Mouse (Mus musculus): ENCODE measurements at regions not wholly inside any gene's neighbourhood (a gene's known extent, or its start where the extent isn't known, plus 50 kb on each side); places are given as distances from the start of the nearest gene placed in this dataset.

DNA sequence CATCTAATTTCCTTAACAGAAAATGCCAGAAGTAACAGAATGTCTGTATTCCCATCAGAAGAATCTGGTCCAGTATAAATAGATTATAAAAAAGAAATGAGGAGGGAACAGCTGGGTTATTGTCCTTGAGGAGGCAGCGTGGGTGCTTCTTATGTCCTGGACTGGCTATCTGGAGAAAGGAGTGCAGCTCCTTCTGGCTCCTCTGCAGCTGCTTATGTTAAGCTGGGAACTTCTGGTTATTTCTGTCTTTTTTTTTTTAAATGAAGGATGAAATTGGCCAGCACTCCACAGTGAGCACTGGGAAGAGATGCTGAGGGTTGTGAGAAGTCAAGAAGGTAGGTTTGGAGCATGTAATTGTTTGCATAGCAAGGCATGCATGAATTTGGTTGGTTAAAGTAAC is 441.5 kb downstream of the Ebf1 start:
- intact Hi-C loops (cut with DNase I), result no loop called here
- no peak for DNase-seq

DNA sequence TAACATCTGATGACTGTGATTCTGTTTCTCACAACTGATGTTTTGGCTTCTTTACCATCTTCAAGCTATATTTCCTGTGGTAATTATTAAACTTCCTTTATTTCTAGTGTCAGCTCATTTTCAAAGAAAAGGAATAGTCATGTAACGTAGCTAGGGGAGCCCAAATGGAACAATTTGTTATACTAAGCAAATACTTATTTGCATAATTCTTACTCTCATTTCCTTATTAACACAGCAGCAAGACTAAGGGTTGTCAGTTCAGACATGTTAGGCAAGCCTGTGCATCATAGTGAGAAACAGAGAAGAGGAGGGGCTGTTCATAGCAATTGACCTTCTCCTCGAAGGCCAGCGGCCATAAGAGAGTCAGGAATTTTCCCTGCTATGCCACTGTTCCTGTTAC is 449.5 kb downstream of the Ebf1 start:
- intact Hi-C loops (cut with DNase I), result no loop called here
- DNase-seq, result no peak

GRCm38 (mm10) chr11:45070280-45070679 is 453.2 kb downstream of the Ebf1 start:
- no peak for DNase-seq
- intact Hi-C loops (cut with DNase I), result no loop called here

- intact Hi-C loops (cut with DNase I), result no loop called here
- DNase-seq, result no peak
These were observed 454.1 kb downstream of the Ebf1 start for GRCm38 (mm10) chr11:45071195-45071594.

DNA sequence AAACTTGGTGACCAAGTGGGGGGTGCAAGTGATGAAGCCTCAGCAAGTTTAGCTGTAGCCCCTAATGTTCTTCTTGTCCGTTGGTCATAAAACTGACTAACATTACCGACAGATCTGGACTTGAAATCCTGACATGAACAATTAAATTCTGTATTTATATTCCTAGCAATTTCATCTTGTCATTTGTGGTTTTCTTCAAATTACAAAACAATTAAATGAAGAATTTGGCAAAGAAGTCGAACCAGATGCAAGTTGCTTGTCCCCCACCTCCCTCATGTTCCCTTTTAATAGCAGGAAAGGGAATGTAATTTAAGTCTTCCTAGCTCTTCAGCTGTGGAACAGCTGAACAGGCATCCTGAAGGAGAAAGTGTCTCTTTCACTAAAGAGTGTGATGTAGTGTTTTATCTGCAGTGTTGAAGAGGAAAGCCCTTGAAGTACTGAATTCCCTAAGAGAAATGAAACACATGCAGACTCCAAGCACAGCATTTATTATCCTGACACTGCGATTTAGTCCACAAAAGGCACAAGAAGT is 467.5 kb downstream of the Ebf1 start:
- intact Hi-C loops (cut with DNase I), result no loop called here
- DNase-seq, result no peak

DNA sequence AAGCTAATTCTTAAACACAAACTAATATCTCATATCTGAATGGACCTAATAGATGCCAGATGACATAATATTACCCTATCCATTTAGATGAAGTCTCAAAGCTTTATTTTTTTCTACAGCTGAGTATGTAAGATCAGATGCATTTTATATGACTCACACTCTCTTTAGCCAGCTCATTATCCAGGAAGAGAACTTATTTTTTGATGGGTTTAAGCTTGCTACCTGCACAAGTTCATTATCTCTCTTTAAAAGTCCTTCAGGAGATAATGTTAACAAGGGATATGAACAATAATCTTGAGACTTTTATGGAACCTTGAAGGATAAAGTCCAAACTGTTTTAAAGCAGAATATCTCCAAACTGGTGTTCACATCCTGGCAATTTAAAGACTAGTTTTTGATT is 468.0 kb downstream of the Ebf1 start:
- no peak for DNase-seq
- intact Hi-C loops (cut with DNase I), result no loop called here

- intact Hi-C loops (cut with DNase I), result no loop called here
- DNase-seq, result no peak
These were observed 470.2 kb downstream of the Ebf1 start for GRCm38 (mm10) chr11:45087186-45087915.

DNA sequence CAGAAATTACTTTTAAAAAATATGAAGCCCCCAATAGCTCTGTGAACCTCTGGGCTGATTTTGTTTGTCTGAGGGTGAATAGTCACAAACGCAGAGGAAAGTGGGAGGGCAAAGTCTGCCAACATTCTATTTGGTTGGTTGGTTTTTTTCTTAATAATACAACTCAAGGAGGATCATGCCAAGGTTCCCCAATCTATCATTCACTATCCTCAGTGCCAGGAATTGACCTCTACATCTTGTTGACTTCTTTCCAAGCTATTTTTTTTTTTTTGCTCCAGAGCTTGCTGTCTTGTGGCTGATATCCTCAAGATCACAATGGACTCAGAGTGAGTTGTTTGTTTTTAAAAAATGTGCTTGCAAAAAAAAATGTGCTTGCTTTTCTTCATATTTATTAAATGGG is 471.2 kb downstream of the Ebf1 start:
- DNase-seq, result no peak
- intact Hi-C loops (cut with DNase I), result no loop called here

DNA sequence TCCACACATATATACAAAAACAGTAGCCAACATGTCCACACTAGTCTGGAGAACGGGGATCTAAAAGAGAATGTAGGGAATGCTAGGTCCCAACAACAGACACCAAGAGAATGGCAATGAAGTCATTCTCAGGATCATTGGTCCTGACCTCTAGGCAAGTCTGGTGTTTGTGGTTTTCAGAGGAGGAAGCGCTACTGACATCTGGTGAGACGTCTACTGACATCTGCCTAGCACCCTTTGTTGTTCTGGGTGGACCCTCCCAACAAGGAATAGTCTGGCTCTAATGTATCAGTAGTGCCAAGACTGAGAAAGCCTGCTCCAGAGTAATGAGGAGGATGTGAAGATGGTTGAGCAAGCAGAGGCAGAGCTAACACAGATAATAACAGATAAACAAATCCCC is 472.4 kb downstream of the Ebf1 start:
- intact Hi-C loops (cut with DNase I), result no loop called here
- no peak for DNase-seq

- peak; percentile 41 for DNase-seq
- intact Hi-C loops (cut with DNase I), result no loop called here
These were observed 486.6 kb downstream of the Ebf1 start for GRCm38 (mm10) chr11:45103498-45104336.

GRCm38 (mm10) chr11:45116702-45117101 is 499.6 kb downstream of the Ebf1 start:
- DNase-seq, result no peak
- intact Hi-C loops (cut with DNase I), result no loop called here

GRCm38 (mm10) chr11:45123276-45123675 is 506.2 kb downstream of the Ebf1 start:
- intact Hi-C loops (cut with DNase I), result no loop called here
- no peak for DNase-seq

GRCm38 (mm10) chr11:45136781-45137180 is 519.7 kb downstream of the Ebf1 start:
- no peak for DNase-seq
- intact Hi-C loops (cut with DNase I), result no loop called here

DNA sequence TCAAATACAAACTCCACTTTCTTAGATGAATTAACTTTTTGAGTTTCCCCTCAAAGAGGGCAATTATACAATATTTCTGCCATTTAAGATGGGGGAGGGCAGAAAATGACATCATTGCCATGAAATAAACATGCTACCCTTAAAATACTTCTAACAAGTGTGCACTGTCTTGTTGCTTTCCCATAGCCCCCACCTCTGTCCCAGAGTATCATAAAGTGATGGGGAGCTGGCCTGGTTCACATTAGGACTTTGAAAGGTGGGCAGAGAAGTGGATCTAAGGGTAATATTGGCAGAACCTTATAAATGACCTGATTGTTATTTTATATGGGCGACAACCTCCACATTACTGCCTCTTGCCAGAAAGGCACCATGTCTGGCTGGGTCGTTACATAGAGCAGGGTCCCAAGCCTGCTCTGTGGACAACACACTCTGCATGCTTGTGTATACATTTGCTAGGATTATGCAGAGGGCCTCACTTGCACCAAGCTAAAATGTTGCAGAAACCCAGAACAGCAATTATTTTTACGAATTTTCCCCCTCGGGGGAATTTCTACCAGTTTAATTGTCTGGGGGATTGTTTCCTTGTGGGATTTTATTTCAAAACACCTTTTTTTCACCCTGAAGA is 521.3 kb downstream of the Ebf1 start:
- intact Hi-C loops (cut with DNase I), result no loop called here
- DNase-seq, result no peak

- intact Hi-C loops (cut with DNase I), result no loop called here
- DNase-seq, result no peak
These were observed 523.4 kb downstream of the Ebf1 start for GRCm38 (mm10) chr11:45140490-45140889.

GRCm38 (mm10) chr11:45154070-45154469 is 537.0 kb downstream of the Ebf1 start:
- intact Hi-C loops (cut with DNase I), result no loop called here
- no peak for DNase-seq

GRCm38 (mm10) chr11:45154497-45154896 is 537.4 kb downstream of the Ebf1 start:
- intact Hi-C loops (cut with DNase I), result no loop called here
- DNase-seq, result no peak

DNA sequence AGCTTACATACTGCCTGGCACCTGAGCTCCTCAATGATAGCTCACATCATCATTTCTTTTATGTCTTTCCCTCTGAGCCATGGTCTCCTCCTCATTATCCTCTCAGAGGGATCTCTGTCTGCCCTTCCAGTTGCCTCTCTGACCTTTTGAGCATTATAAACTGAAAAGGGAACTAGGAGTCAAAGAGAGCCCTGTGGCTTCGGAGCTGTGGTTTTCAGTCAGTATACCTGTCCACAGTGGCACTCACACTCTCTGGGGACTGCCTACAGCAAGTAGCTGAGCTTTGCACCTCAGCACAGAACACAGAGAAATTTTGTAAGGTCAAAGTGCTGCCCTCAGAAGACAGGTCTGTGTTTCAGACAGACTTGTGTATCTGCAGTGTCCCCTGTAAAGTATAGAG is 538.7 kb downstream of the Ebf1 start:
- intact Hi-C loops (cut with DNase I), result no loop called here
- no peak for DNase-seq

DNA sequence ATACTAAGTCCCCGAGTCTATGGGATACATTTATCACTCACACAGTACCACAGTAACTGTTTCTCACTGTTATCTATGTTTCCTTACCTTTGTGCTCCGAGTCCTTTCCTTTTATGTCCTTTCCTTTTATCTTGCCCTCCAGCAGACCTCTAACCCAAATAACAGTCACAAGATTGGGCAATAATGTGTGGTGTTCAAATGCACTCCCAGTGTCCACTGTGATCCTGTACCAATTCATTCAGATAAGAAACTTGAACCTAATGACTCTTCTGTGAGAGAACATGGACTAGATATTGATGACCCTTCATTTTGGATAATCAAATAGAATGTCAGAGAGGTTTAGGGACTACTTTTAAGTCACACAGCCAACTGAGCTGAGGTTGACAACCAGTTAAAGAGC is 541.2 kb downstream of the Ebf1 start:
- DNase-seq, result no peak
- intact Hi-C loops (cut with DNase I), result no loop called here

DNA sequence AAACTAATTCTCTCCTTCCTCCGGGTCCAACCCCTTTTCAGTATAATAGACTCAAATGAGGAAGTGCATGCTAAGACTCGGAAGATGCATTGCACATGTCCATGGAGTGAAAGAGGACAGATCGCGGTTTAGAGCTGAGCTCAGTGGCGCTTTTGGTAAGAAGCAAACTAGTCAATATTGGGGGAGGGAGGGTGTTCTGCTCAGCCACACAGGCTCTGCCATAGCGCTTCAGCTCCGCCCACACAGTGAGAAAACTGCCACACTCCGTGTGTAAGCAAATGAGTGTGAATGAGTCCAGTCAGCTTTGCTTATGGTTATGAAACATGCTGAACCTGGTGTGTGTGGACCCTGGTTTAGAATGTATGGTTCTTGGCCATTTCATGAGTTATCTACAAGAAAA is 543.8 kb downstream of the Ebf1 start:
- intact Hi-C loops (cut with DNase I), result no loop called here
- DNase-seq, result no peak

GRCm38 (mm10) chr11:45173546-45173945 is 556.4 kb downstream of the Ebf1 start:
- no peak for DNase-seq
- intact Hi-C loops (cut with DNase I), result no loop called here

DNA sequence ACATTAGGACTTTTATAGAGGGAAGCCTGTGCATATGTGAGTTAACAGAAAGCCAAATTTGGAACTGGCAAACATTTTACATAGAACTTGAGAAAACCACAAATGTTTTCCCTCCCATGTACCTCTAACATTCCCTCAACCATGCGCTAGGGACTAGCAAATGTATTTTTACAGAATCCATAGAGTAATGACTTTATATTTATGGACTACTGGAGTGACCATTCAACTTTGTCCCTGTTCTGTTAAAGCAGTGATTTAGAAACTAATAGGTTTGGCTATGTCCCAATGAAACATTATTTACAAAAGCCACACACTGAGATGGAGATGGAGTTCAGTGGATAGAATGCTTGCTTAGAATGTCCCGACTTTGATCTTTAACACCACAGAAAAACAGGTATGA is 557.0 kb downstream of the Ebf1 start:
- intact Hi-C loops (cut with DNase I), result no loop called here
- no peak for DNase-seq

Data from left cerebral cortex, postnatal 4 days (tissue).